In the genomic region with DNA sequence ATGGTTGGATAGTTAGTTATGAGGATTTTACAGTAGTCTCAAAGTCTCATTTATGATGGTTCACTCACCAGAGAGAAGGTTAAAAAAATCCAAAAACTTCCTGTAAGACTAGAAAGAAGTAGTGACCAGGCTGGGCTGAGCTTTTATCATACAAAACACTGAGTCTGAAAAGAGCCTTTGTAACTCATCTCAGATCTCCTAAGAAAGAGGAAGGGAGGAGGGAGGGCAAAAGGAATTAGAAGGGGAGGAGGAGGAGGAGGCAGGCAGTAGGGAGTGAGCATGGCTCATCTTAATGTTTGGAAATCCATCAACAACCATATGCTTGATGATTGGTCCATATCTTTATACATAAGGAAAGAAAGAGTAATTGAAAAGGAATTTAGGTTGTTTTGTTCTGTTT, we compare ENCODE assay signal across 22 mouse cellular contexts. TPM values are rescaled to one million over a fixed set of nuclear protein-coding genes. Genes with fewer than 3 reads are reported as not detected.
"Had no signal": no experiment of that assay in that cellular context is flagged by ENCODE, and none has a peak within 500 bp of the region (broad histone marks: within the 10 kb centered on the region; RNA-seq: fewer than 3 reads in every experiment).

No protein-coding gene starts in this region.

- H3K36me3 ChIP-seq: midbrain, embryonic 10.5 days; midbrain, embryonic 12.5 days; neural tube, embryonic 12.5 days had no signal

- H3K4me3 ChIP-seq: midbrain, embryonic 10.5 days; midbrain, embryonic 12.5 days; neural tube, embryonic 12.5 days had no signal

- H3K27ac ChIP-seq: midbrain, embryonic 10.5 days; midbrain, embryonic 12.5 days; neural tube, embryonic 12.5 days had no signal

- H3K9me3 ChIP-seq: midbrain, embryonic 10.5 days; midbrain, embryonic 12.5 days; neural tube, embryonic 12.5 days had no signal

- DNase-seq: lung, adult 18-20 months; lung, embryonic 14.5 days; lung, postnatal 10 days; lung, postnatal 4 days; midbrain, embryonic 14.5 days; right cerebral cortex, postnatal 25 days; right cerebral cortex, postnatal 4 days; spleen, adult 18-20 months; thymus, adult 2 months; thymus, postnatal 36 days had no signal

- H3K9ac ChIP-seq: lung, embryonic 14.5 days; midbrain, embryonic 12.5 days; neural tube, embryonic 12.5 days had no signal

- H3K27me3 ChIP-seq: midbrain, embryonic 12.5 days; neural tube, embryonic 12.5 days had no signal

- H3K4me1 ChIP-seq: midbrain, embryonic 12.5 days; neural tube, embryonic 12.5 days had no signal

RNA-seq across cellular contexts. Expression of a gene that starts 15.1 kb away (rescaled TPM):
- total RNA-seq: megakaryocyte, adult 5-6 weeks; megakaryocyte-erythroid progenitor cell, adult 5-6 weeks; midbrain, postnatal 0 days; neutrophil, adult 5-6 weeks had no signal
- polyA plus RNA-seq: liver, embryonic 16.5 days; midbrain, embryonic 14.5 days; midbrain, postnatal 0 days; neural tube, embryonic 12.5 days; neural tube, embryonic 14.5 days; small intestine, adult 2 months; stomach, embryonic 14.5 days; thymus, adult 2 months had no signal

RNA-seq across cellular contexts. Expression of a gene that starts 25.2 kb away (rescaled TPM):
- total RNA-seq: megakaryocyte, adult 5-6 weeks; monocyte, adult 5-6 weeks had no signal
- polyA plus RNA-seq: small intestine, adult 2 months had no signal

RNA-seq across cellular contexts. Expression of a gene that starts 51.7 kb away (rescaled TPM):
- total RNA-seq: megakaryocyte, adult 5-6 weeks; megakaryocyte-erythroid progenitor cell, adult 5-6 weeks; monocyte, adult 5-6 weeks; neutrophil, adult 5-6 weeks had no signal
